Mouse (Mus musculus): ENCODE results near the gene Entpd1.

- no peak for TF ChIP-seq CTCF (IDR thresholded peaks at IDR 0.05; ENCODE audit: low read depth, low read length)
- TF ChIP-seq GATA1 (IDR thresholded peaks at IDR 0.05; ENCODE audit: borderline replicate concordance, low read length): no peak
Observed at GRCm38 (mm10) chr19:40678532-40679307, 66.6 kb downstream of the Entpd1 start.

All from G1E (cell line).